18 mouse cellular contexts compared by ENCODE assay signal in the genomic region with DNA sequence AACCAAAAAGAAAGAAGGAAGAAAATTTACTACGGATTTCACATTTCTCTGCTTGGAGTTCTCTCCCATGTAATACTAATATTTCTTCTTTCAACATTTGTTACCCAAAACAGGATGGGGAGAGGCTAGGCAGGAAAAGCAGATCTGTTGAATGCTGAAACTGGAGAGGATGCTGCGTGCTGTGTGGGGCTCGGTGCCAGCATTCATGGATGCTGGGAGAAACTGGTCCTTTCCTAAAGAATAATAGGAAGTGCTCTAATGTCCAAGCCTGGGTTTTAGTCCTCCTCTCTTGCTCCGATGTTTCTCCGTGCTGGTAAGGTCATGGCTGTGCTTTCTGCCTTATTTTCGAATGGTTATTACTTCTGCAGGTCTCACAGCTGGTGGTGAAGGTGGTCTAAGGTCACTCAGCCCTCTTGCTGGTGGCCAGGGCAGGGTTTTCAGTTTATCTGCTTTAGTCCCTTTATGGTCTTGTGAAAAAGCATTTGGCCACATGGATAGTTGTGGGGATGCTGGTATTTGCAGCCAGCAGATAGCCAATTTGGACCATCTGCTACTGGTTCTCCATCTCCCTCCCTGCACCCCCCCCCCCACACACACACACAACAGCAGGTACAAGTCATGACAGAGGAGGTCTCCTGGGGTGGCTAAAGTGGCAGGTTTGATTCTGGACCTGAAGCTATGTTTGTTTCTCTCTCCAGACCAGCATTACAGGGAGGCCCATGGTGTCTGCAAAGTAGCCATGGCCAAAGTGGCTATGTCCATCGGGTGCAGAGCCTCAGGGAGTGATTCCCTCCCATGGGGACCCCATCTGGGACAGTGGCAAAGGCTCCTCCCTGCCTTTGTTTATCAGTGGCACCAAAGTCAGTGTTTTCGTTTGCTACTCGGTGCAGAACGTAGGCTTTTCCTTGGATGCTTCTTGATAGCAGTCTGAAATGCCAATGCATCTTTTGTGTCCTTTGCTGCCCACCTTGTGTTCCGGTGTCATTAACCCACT. TPM values are rescaled to one million over a fixed set of nuclear protein-coding genes. Genes with fewer than 3 reads are reported as not detected.
DNase-seq lines count a peak whose midpoint lies in the region; ATAC-seq lines count a peak whose summit lies in the region.
"Had no signal": no experiment of that assay in that cellular context is flagged by ENCODE, and none has a peak within 500 bp of the region (broad histone marks: within the 10 kb centered on the region; RNA-seq: fewer than 3 reads in every experiment).

No protein-coding gene starts in this region.

- no peak for DNase-seq in cerebellum, postnatal 4 days (ENCODE audit: low spot score in 2 of 2)
- DNase-seq in kidney, postnatal 10 days: peak; percentile 57
- DNase-seq in kidney, adult 9 months: no peak
- peak; percentile 63 to 70 for DNase-seq in cerebellum, adult 18-20 months
- peak; percentile 68 to 80 for DNase-seq in cerebellum, postnatal 25 days
- DNase-seq in adrenal gland, adult 18-20 months (ENCODE audit: low spot score in 2 of 2): no peak
- DNase-seq in frontal cortex, postnatal 14 days (ENCODE audit: low spot score in 2 of 2): no peak
- DNase-seq: adrenal gland, postnatal 14 days; gastrocnemius, postnatal 36 days; heart, postnatal 36 days; retina, postnatal 1 day; right cerebral cortex, postnatal 4 days had no signal

- peak; percentile 41; the same call in 1 of the 2 replicates for ATAC-seq in cerebellum, adult (ENCODE audit: insufficient number of reproducible peaks, low FRiP score, low TSS enrichment)
- ATAC-seq: forebrain, embryonic 16.5 days; intestine, embryonic 16.5 days; Patski had no signal

RNA-seq across cellular contexts. Expression of gene Mfsd6l, which starts 6.3 kb away (rescaled TPM):
- total RNA-seq in adrenal gland, adult 18-20 months (2021): not detected
- total RNA-seq: gastrocnemius, postnatal 36 days; heart, postnatal 36 days; left cerebral cortex, postnatal 10 days had no signal

RNA-seq across cellular contexts. Expression of gene Ccdc42, which starts 24.6 kb away (rescaled TPM):
- total RNA-seq in adrenal gland, adult 18-20 months (2021): under 1 TPM in 1 of 2 experiments, not detected in 1; 0.42 TPM
- total RNA-seq: adrenal gland, postnatal 14 days; gastrocnemius, postnatal 36 days; heart, postnatal 36 days; monocyte, adult 5-6 weeks had no signal

RNA-seq across cellular contexts. Expression of gene Pik3r6, which starts 59.4 kb away (rescaled TPM):
- total RNA-seq in adrenal gland, adult 18-20 months (2021): 1 to 10 TPM; 2.8 to 3.2 TPM

Comparison
In these comparisons a context has a peak if more than half of its experiments do, and no peak if none do; other contexts are left out.
1. DNase-seq: peak in kidney, postnatal 10 days (single experiment), cerebellum, adult 18-20 months (2 of 2) and cerebellum, postnatal 25 days (2 of 2); none in cerebellum, postnatal 4 days (0 of 2), kidney, adult 9 months (single experiment), adrenal gland, adult 18-20 months (0 of 2) and frontal cortex, postnatal 14 days (0 of 2).